Mouse (Mus musculus): ENCODE data around the gene Golm1. TPM values are rescaled to one million over a fixed set of nuclear protein-coding genes. Genes with fewer than 3 reads are reported as not detected.

Golm1 gene
- polyA plus RNA-seq, 1 experiment from 2014 or later, result 54.3 TPM

DNA sequence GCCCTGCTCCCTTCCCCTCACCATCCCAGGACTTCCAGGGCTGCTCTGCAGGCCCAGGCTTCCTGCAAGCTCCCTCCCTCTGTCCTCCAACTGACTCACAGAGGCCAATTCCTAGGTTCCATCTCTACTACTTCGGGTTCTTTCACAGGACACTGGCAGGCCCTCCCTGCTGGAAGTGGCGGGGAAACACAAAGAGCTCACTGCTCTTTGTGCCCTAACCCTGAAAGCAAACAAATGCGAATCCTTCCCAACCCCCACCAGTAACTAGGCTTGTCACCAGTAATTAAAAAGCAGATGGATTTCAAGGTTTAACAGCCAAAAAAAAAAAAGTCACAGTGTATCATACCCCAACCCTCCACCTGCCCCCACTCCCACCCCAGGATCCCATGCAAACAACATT, 1.4 kb downstream of the Golm1 start:
- WGBS, result 28% methylated on average over 3 of the region's 3 CpGs
- DNase-seq (ENCODE audit: low spot score) (peak; percentile 44), ATAC-seq (ENCODE audit: low FRiP score, low TSS enrichment) (no peak)
- Histone ChIP-seq H3K9me3 (ENCODE audit: control insufficient read depth, low read length) (no peaks in the 10 kb centered on the region), H3K9ac (ENCODE audit: low read length) (0 out of 2 replicates have a peak overlapping the region, but pooled peaks have one; percentile 8), H3K36me3 (ENCODE audit: control insufficient read depth, insufficient read depth, low read length) (no peaks in the 10 kb centered on the region), H3K27ac (replicated peaks) (no peak overlapping the region), H3K4me2 (replicated peaks; ENCODE audit: low read depth) (peak overlapping the region; percentile 82), H3K4me1 (replicated peaks; ENCODE audit: control insufficient read depth, insufficient read depth) (no peaks in the 10 kb centered on the region), H3K27me3 (ENCODE audit: control insufficient read depth, insufficient read depth, low read length) (no peaks in the 10 kb centered on the region), H3K4me3 (ENCODE audit: low read depth, low read length) (peak overlapping the region; percentile 74; the same call in 1 of the 2 replicates)
- TF ChIP-seq EP300 (optimal IDR thresholded peaks at IDR 0.05), result no peak
- no peak for TF ChIP-seq CTCF (IDR thresholded peaks at IDR 0.05; ENCODE audit: low read depth)

DNA sequence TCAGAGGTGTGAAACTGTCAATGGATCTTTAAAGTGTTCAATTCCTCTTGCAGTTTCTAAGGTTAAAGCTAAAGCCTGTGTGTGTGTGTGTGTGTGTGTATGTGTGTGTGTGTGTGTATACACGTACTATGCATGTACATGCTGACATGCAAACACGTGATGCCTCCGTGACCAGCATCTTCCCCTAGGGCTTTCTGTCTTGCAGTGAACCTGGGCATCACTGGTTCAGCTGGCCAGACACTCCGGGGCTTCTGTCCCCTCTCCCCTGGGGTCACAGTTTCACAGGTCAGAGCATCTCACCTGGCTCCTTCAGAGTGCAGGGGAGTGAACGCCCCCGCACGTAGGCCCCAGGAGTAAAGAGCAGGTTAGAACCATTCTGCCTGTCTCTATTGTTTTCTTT, 2.0 kb downstream of the Golm1 start:
- H3K9me3 ChIP-seq (ENCODE audit: control insufficient read depth, low read length), result no peaks in the 10 kb centered on the region
- DNase-seq (ENCODE audit: low spot score) (no peak), ATAC-seq (ENCODE audit: low FRiP score, low TSS enrichment) (no peak)
- no peaks in the 10 kb centered on the region for H3K36me3 ChIP-seq (ENCODE audit: control insufficient read depth, insufficient read depth, low read length)
- peak overlapping the region; percentile 39 for H3K4me2 ChIP-seq (replicated peaks; ENCODE audit: low read depth)
- no peak for TF ChIP-seq EP300 (optimal IDR thresholded peaks at IDR 0.05)
- no peak for TF ChIP-seq CTCF (IDR thresholded peaks at IDR 0.05; ENCODE audit: low read depth)
- 52% methylated on average over 7 of the region's 7 CpGs for WGBS
- H3K27me3 ChIP-seq (ENCODE audit: control insufficient read depth, insufficient read depth, low read length), result no peaks in the 10 kb centered on the region
- no peak overlapping the region for H3K9ac ChIP-seq (ENCODE audit: low read length)
- H3K4me3 ChIP-seq (ENCODE audit: low read depth, low read length), result peak overlapping the region; percentile 18; the same call in 1 of the 2 replicates
- no peak overlapping the region for H3K27ac ChIP-seq (replicated peaks)
- no peaks in the 10 kb centered on the region for H3K4me1 ChIP-seq (replicated peaks; ENCODE audit: control insufficient read depth, insufficient read depth)

DNA sequence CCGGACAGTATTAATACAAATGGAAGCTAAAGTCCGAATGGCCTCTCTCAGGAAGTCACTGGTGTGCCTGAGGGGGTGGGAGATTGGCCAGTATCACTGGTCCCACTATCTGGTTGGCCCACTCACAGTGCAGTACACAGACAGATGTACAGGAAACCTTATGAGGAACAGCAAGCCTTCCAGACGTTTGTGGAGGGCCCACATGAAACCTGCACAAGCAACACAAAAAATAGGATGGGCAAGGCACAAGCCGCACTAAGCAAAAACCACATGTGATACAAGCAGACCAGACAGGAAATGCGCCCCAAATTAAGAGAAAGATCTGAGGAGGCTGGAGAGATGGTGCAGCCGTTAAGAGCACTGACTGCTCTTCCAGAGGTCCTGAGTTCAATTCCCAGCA, 3.4 kb downstream of the Golm1 start:
- H3K4me1 ChIP-seq (replicated peaks; ENCODE audit: control insufficient read depth, insufficient read depth), result no peaks in the 10 kb centered on the region

DNA sequence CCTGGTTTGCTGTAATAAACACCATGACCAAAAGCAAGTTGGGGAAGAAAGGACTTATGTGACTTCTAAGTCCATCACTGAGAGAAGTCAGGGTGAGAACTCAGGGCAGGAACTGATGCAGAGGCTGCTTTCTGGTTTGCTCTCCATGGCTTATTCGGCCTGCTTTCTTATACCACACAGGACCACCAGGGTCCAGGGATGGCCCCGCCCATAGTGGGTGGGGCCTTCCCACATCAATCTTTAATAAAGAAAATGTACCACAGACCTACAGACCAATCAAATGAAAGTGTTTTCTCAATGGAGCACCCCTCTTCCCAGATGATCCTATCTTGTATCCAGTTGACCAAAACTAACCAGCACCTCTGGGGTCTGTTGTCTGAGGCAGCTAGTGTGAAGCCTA, 4.1 kb downstream of the Golm1 start:
- H3K4me1 ChIP-seq (replicated peaks; ENCODE audit: control insufficient read depth, insufficient read depth), result no peaks in the 10 kb centered on the region
- ATAC-seq (ENCODE audit: low FRiP score, low TSS enrichment) (no peak), DNase-seq (ENCODE audit: low spot score) (no peak)
- H3K4me2 ChIP-seq (replicated peaks; ENCODE audit: low read depth), result no peak overlapping the region
- TF ChIP-seq CTCF (IDR thresholded peaks at IDR 0.05; ENCODE audit: low read depth), result no peak
- no peak for TF ChIP-seq EP300 (optimal IDR thresholded peaks at IDR 0.05)
- WGBS, result 66% methylated on average over 2 of the region's 2 CpGs
- no peak overlapping the region for H3K9ac ChIP-seq (ENCODE audit: low read length)
- H3K27ac ChIP-seq (replicated peaks), result no peak overlapping the region
- no peaks in the 10 kb centered on the region for H3K36me3 ChIP-seq (ENCODE audit: control insufficient read depth, insufficient read depth, low read length)
- no peaks in the 10 kb centered on the region for H3K9me3 ChIP-seq (ENCODE audit: control insufficient read depth, low read length)
- H3K4me3 ChIP-seq (ENCODE audit: low read depth, low read length), result no peak overlapping the region
- no peaks in the 10 kb centered on the region for H3K27me3 ChIP-seq (ENCODE audit: control insufficient read depth, insufficient read depth, low read length)

More for the DNA sequence above, 3.4 kb downstream of the Golm1 start:
- DNase-seq (ENCODE audit: low spot score) (no peak), ATAC-seq (ENCODE audit: low FRiP score, low TSS enrichment) (no peak)
- H3K4me3 ChIP-seq (ENCODE audit: low read depth, low read length), result no peak overlapping the region
- no peaks in the 10 kb centered on the region for H3K36me3 ChIP-seq (ENCODE audit: control insufficient read depth, insufficient read depth, low read length)
- no peak overlapping the region for H3K4me2 ChIP-seq (replicated peaks; ENCODE audit: low read depth)
- H3K9ac ChIP-seq (ENCODE audit: low read length), result no peak overlapping the region
- no peak overlapping the region for H3K27ac ChIP-seq (replicated peaks)
- no peak for TF ChIP-seq CTCF (IDR thresholded peaks at IDR 0.05; ENCODE audit: low read depth)
- no peak for TF ChIP-seq EP300 (optimal IDR thresholded peaks at IDR 0.05)
- no peaks in the 10 kb centered on the region for H3K9me3 ChIP-seq (ENCODE audit: control insufficient read depth, low read length)
- no peaks in the 10 kb centered on the region for H3K27me3 ChIP-seq (ENCODE audit: control insufficient read depth, insufficient read depth, low read length)
- 73% methylated on average over 6 of the region's 6 CpGs for WGBS

DNA sequence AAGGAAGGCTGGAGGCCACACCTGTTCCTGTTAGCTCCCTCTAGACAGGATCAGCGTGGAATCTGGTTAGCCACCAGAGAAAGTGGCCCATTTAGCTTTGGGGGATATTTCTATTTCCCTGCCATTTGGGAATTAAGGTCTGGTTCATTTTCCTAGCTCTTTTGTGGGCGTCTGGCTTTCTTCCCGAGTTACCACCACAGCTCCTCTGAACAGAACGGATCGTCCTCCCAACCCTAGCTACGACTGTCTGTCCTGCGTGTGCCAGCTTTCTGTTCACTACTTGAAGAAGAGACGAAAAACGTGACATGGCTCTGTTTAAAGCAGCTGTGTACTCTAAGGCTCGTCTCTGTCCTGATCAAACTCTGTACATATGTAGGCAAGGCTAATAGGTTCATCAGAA, 5.7 kb downstream of the Golm1 start:
- Histone ChIP-seq H3K4me1 (replicated peaks; ENCODE audit: control insufficient read depth, insufficient read depth) (no peaks in the 10 kb centered on the region), H3K4me2 (replicated peaks; ENCODE audit: low read depth) (no peak overlapping the region), H3K27me3 (ENCODE audit: control insufficient read depth, insufficient read depth, low read length) (no peaks in the 10 kb centered on the region), H3K27ac (replicated peaks) (no peak overlapping the region; the same call in 1 of the 2 replicates), H3K36me3 (ENCODE audit: control insufficient read depth, insufficient read depth, low read length) (peaks cover 4% of the 10 kb centered on the region; the same call in 1 of the 2 replicates), H3K4me3 (ENCODE audit: low read depth, low read length) (no peak overlapping the region), H3K9ac (ENCODE audit: low read length) (no peak overlapping the region), H3K9me3 (ENCODE audit: control insufficient read depth, low read length) (no peaks in the 10 kb centered on the region)
- TF ChIP-seq EP300 (optimal IDR thresholded peaks at IDR 0.05) (no peak), CTCF (IDR thresholded peaks at IDR 0.05; ENCODE audit: low read depth) (no peak)
- DNase-seq (ENCODE audit: low spot score), result no peak
- WGBS, result 81% methylated on average over 10 of the region's 10 CpGs
- no peak for ATAC-seq (ENCODE audit: low FRiP score, low TSS enrichment)

DNA sequence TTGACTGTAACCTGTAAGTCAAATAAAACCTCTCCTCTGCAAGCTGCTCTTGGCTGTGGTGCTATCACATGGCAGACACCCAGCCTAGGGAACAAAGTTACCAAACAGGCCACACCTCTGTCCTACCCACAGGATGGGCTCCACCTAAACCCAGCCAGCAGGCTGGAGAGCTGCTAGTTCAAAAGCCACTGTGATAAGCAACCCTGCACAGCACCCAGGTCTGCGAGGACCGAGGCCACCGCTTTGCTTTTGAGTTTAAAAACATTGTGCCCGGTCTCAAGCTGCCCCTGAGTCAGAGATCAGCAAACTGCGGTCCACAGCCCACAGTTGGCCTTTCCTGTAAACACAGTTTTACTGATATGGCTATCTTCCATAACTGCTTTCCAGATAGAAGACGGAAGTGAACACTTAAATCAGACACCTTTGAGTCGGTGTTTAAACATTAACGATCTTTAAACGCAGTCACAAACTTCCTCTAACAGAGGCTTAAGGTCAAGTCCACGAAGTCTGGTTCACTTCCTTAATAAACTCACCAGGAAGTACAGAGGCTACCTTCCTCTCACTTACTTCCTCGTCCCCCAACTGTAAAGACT, 7.0 kb downstream of the Golm1 start:
- ATAC-seq (ENCODE audit: low FRiP score, low TSS enrichment) (peak; percentile 94), DNase-seq (ENCODE audit: low spot score) (peak; percentile 86)
- TF ChIP-seq CTCF (IDR thresholded peaks at IDR 0.05; ENCODE audit: low read depth) (no peak), EP300 (optimal IDR thresholded peaks at IDR 0.05) (no peak)
- WGBS, result 33% methylated on average over 11 of the region's 11 CpGs
- Histone ChIP-seq H3K4me2 (replicated peaks; ENCODE audit: low read depth) (no peak overlapping the region), H3K9ac (ENCODE audit: low read length) (0 out of 2 replicates have a peak overlapping the region, but pooled peaks have one; percentile 27), H3K4me3 (ENCODE audit: low read depth, low read length) (no peak overlapping the region), H3K4me1 (replicated peaks; ENCODE audit: control insufficient read depth, insufficient read depth) (no peaks in the 10 kb centered on the region), H3K27me3 (ENCODE audit: control insufficient read depth, insufficient read depth, low read length) (no peaks in the 10 kb centered on the region), H3K9me3 (ENCODE audit: control insufficient read depth, low read length) (no peaks in the 10 kb centered on the region), H3K27ac (replicated peaks) (peak overlapping the region; percentile 86), H3K36me3 (ENCODE audit: control insufficient read depth, insufficient read depth, low read length) (peaks cover 7% of the 10 kb centered on the region; the same call in 1 of the 2 replicates)
